Mouse (Mus musculus) MN1 (cell line): ENCODE results near the gene Cfap77.
A peak's percentile ranks its signal among the peaks of the same experiment; 100 is the strongest.

ENCODE experiments used
- DNase-seq: peaks from one replicate; pipeline ENCODE4 v3.0.0-alpha.2; 2016; ENCODE audit warnings: low spot score

The Cfap77 gene

DNA sequence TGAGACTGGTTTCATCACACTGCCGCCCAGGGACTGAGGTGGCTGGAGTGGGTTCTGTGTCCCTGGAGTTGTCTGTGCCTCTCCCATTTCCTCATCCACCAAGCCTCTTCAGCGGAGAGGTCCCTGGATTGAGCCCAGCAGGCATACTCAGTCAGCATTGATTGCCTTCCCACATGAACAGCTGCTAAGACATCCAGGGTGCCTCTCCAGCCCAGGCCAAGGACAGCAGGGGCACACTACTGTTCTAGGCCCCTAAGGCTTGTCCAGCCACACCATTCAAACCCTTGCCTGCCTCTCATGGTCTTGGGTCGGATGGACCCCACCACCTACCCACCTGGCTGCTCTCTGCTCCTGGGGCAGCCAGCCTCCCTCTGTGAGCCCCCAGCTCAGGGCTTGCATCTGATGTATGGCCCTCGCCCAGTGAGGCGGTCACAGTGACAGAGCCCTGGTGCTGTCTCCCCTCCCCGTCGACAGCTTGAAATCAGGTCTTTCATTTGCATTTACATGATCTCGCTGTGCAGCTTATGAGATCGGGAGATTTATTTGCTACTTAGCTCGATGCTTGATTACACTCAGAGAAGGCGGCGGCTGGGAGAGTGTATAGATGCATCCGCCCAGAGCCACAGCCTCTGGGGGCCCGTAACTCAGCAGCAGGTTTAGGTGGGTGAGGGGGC, 57.6 kb downstream of the Cfap77 start:
- DNase-seq, result no peak

DNA sequence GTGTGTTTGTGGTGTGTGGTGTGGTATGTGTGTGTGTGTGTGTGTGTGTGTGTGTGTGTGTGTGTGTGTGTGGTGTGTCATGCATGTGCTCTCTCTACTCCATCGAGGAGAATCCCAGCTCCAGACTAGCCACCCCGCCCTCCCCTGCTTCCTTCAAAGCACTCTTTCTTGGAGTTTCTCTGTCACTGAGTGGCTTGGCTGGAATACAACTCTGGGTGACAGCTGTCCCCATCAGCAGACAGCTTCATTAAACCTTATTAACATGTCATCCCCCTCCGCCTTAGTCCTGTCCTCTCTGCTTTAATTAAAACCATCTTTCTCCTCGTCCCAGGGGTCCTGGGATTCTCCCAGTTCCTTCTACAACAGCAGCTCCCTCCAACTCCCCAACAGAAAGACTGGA, 59.4 kb downstream of the Cfap77 start:
- DNase-seq, result no peak

DNA sequence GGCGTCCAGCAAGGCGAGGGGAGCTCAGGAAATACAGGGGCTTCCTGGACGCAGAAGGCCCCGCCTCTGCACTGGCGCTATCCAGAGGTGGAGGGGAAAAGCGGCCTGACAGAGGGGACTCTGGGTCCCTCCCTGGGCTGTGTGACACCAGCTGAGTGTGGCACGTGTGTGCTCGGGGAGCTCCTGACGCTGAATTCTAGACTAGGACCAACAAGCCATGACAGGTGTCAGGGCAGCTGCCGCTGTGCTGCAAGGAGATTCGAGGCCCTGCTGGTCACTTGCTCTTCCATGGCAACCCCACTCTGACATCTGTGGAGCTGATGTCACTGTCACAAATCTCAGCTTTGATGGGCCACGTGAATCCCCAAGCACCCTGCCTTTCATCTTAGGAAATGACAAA, 60.9 kb downstream of the Cfap77 start:
- no peak for DNase-seq

DNA sequence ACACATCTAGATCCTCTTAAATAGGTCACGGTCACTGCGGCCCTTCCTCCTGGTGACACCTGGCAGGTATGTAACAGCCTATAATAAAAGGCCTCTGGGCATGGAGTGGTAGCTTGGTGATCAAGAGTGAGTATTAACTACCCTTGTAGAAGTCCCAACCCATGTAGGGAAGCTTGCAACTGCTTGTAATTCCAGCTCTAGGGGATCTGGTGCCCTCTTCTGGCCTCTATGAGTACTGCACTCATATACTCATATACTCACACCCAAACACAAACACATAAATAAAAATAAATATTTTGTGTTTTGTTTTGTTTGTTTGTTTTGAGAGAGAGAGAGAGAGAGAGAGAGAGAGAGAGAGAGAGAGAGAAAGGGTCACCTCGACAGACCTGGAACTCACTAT, 66.1 kb downstream of the Cfap77 start:
- DNase-seq, result no peak

DNA sequence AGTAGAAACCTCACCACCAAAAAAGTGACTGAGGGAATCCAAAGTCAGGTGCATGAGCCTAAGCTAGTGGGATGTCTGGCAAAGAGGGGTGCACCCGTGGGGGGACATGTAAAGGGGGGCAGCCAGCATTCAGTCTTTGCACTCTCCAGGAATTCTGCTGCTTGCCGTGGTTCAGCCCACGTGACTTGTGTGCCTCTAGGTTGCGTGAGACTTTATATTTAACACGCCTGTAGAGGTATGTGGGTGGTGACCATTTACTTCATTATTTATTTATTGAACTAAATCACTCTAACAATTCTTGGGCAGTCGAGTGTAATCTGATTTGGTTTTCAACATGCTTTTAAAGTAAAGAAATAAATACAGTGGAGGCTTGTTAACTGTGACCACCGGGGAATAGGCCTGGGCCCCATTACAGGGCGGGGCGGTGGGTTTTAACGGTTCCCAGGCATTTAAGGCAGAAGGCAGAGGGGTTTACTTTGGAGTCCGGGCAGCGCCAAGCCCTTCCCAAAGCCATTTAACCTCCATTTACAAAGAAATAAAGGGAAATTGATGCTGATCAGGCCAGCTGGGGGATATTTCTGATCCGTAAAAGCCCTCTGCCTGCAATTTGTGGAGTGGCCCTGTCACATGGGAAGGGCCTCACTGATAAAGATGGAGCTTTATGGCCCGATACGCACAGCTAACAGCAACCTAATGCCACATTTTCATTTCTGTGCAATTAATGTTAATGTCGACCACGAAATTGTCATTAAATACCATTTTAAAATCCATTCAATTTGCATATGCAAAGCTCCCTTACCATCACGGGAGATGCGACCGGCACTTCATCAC, 74.6 kb downstream of the Cfap77 start:
- peak; percentile 11 for DNase-seq

DNA sequence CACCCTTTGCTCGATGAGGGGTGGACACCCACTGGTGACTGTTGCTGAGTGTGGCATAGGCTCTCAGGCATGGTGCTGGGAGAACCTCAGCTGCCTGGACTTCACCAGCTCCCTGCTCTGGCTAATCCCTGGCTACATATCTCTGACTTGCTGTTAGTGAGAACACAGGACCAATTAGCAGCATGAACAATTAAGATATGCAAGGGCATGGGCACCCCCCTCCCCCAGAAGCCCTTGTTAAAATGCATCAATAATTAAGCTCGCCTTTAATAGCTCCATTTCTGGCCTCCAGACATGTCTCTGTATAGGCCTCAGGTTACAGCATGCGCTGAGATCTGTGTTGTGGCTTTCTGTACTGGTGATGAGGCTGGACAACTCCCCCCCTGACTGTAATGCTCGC, 76.4 kb downstream of the Cfap77 start:
- DNase-seq, result no peak

DNA sequence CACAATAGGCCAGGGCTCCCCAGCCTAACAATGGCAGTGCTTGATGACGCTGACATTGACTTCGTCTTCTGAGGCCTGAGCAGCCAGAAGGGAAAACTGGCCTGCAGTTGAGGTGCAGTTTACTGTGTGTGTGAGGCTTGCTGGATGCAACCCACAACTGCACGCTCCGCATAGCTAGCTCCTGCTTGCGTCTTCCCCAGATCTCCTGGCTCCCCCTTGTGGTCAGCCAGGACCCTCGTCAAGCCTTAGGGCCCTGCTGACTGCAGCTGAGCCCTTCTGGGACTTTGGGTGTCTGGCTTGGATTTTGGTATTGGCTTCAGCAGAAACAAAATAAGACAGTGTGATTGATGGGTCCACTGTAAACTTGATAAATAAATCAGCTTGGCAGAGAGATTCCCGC, 78.2 kb downstream of the Cfap77 start:
- peak; percentile 73 for DNase-seq

DNA sequence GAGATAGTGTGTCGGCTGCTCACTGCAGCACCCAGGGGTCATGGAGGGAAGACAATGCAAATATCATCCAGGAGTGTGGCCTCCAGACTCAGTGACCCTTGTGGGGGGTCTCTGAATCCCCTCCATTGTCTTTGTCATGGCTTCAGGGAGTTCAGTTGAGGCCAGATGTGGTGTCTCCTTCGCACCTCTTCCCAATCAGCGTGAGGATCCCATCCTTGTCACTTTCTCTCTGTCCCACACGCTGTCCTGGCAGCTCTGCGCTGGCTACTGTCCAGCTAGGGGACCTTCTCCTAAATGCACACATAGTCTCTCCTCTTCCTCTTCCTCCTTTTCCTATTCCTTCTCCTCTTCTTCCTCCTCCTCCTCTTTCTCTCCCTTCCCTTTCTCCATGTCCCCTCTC, 79.3 kb downstream of the Cfap77 start:
- no peak for DNase-seq

DNA sequence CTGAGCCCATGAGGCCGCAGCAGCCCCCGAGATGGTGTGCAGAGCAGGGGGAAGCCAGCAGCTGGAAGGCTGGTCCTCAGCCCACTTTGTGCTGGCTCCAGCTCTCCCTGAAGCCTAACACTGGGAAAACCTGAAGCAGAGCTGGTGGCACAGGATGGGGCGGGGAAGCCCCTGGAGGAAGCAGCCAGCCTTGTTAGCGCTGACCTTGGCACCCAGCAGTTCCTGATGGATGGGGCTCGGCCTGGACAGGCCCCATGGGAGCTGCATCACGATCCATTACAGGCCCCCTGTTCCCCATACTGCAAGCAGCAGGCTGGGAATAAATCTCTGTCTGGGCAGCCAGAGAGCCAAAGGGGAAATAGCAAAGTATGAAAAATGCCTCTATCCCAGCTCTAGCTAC, 80.3 kb downstream of the Cfap77 start:
- DNase-seq, result peak; percentile 7

DNA sequence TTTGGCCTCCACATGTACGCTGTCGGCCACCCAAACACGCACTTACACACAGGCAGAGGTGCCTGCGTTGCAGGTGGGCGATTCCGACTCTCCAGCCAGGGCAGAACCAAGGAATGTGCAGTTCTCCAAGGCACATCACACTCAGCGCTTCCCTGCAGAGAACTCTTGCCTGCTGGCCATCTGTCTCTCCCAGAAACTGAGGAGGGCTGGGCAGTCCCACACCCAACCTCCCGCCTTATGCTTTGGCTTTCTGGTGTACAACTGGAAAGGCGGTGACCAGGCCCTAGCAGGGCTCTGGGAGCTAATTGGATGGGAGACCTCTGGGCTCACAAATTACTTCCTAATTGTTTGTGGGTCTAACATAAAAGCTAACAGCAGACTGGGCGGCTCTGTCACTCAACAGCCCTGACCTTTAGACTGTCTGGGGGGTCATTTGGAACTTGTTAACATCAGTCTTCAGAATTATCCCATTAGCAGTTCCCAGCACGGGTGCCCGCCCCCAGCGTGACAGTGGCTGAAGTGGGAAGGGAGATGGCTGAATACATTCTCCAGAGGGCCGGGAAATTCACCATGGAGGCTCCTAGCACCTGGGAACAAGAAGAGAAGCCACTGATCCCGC, 80.9 kb downstream of the Cfap77 start:
- peak; percentile 26 for DNase-seq

DNA sequence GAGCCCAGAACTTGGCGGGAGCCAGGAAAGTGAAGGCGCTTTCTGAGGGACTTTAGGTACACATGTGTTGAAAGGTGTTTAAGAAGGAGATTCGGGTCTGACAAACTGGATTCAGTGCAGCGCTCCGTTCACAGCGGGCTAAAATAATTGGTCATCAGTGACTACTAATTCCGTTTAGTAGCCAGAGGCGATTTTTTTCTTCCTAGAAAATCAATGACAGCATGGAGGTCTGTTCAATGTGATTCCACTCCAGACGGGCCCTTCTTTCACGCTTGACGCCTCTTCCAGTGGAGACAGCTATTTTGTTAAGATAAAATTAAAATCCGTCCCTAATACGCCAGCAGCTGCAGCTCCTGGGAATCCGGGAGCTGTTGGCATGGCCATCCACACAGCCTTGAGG, 84.4 kb downstream of the Cfap77 start:
- DNase-seq, result peak; percentile 28

DNA sequence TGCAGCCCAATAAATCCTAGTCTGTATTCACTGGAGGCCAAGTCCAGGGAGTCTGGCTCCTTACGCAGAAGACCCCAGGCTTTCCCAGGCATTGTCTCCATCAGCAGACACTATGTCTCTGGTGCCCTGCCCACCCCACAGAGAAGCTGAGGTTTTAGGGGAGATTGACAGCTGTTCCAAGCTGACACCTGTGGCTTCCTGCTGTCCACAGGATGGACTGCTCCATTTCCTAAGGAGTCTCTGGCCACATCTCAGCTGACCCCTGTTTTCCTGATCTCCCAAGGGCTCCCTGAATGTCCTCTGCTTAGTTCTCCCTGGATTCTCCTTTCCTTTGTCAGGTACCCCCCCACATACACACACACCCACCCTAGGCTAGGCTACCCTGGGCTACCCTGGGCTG, 86.6 kb downstream of the Cfap77 start:
- DNase-seq, result no peak

DNA sequence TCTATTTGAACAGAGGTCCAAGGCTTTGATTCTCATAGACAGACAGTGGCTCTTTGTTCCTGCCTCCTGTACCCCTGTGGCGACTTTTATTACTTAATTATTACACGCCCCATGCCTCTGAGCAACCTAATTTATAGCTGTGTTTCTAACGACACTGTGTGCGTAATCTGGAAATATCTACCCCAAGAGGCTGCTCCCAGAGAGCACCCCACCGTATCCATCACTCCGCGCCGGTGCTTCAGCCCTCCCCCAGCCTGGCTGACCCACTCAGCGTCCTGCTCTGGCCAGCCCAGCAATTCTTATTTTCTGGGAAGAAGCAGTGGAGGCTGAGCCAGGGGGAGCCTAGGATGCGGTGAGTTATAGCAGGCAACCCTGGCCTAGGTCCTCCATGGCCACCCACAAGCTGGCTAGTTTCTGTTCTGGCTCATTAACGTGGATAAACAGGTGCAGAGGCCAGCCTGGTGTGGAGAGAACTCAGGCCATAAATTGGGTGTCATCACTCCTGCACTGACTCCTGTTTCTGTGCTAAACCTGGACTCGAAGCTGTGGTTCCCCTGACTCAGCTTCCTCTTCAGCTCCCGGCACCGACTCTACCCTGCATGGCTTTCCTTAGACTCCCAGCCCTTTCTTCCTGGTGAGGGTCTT, 88.6 kb downstream of the Cfap77 start:
- peak; percentile 10 for DNase-seq

DNA sequence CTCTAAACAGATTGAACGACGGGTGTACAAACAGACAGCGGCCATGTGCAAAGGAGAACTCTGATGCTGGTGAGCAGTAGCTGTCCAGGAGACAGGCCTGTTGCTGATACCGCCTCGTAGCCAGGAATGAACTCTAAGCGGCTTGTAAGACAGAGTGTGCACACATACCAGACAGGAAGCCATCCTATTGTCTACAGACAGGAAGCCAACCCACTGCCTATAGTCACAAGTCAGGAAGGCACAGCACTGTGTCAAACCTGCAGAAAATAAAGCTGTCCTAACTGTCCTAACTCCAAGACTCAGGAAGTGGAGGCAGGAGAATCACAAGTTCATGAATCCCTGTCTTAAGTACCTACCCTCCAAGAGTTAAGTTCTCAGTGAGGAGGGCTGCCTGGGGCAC, 91.3 kb downstream of the Cfap77 start:
- no peak for DNase-seq

DNA sequence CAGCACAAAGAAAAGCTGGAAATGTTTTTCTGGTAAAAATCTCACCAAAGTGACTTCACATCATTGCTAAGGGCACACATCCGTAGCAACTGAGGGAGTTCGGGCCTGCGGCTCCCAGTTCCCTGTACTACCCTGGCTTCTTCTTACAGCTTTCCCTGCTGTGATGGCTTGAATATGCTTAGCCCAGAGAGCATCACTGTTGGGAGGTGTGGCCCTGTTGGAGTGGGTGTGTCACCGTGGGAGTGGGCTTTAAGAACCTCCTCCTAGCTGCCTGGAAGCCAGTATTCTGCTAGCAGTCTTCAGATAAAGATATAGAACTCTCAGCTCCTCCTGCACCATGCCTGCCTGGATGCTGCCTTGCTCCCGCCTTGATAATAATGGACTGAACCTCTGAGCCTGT, 93.2 kb downstream of the Cfap77 start:
- DNase-seq, result no peak

DNA sequence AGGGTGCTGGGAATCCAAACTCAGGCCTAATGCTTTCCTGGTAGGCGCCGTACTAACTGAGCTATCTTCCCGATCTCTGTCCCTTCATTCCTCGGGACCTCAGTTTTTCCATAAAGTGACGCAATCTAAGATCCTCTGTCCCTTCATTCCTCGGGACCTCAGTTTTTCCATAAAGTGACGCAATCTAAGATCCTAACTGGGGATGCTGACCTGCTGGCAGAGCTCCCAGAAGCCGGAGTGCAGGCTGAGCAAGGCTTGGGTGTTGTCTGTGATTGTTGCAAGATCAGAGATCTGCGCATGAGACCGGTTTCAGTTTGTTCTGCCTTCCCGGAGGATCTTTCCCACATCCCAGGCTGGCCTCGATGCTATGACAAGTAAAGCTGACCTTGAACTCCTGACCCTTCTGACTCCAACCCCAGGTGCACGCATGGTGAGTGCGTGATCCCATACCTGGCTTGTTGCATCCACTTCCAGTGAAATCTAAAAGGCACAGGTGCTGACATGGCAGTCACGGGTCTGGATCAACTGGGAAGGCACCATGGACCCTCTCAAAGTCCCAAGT, 93.8 kb downstream of the Cfap77 start:
- no peak for DNase-seq

DNA sequence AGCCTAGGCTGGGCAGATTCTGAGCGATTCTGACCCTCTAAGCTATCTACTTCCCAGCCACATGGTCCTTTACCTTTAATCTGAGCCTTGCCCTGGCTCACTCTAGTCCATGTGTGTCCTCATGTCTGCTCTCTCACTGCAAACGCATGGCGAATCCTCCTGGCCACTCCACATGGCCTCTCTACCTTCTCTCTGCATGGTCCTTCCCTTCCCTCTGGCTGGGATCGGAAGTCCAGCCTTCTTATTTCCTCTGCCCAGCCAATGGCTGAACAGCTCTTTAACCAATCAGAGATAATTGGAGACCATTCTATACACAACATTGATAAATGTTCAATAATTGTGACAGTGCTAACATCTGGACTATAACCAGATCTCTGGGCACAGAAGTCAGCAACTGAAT, 98.0 kb downstream of the Cfap77 start:
- no peak for DNase-seq

DNA sequence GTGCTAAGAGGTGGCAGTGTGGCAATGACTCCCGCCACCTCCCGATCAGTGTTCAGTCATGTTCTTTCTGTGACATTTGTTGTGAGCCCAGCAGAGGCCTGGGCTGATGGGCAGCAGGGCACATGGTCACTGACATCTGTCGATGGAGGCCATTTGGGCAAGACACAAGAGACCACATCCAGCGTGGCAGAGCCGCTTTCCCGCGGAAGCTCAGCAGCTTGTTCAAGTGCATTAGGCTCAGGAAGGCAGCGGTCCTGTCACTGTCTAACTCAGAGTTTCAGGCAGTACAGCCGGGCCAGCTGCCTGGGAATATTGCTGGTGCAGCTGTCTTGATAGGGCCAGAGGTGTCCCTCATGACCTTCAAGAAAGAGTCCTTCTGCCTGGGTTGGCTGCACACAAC, 100.3 kb downstream of the Cfap77 start:
- no peak for DNase-seq

DNA sequence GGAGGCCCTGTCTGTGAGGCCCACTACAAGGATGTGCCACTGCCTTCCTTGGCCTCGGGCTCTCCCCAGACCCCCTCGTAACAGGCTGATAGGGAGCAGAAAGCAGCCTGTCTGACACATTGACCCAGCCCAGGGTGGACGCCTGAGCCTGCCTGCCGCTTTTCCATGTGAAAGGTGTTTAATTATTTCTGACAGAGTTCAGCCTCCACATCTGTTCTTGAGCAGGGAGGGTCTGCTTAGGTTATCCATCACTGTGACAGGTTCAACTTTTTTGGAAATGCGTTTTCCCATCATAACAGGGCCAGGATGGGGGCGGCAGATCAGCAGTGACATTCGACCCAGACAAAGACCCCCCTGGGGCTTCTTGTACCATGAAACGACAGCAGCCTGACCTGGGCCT, 101.9 kb downstream of the Cfap77 start:
- no peak for DNase-seq

DNA sequence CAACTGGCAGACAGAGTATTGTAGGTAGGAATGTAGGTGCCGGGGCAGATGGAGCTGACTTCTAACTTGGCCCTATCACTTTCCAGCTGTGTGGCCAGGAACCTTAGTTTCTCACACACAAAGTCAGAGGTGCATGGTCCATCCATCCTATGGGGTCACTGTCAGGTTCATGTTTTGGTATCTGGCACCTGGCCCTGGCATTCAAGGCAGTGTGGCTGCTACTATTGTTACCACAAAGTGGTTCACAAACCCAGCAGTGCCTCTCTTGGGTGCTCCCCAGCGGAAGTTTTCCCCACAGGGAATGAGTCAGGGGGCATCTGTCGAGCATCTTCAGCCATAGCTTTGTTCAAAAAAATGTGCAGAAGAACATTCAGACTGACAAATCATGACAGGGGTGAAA, 108.6 kb downstream of the Cfap77 start:
- DNase-seq, result no peak

DNA sequence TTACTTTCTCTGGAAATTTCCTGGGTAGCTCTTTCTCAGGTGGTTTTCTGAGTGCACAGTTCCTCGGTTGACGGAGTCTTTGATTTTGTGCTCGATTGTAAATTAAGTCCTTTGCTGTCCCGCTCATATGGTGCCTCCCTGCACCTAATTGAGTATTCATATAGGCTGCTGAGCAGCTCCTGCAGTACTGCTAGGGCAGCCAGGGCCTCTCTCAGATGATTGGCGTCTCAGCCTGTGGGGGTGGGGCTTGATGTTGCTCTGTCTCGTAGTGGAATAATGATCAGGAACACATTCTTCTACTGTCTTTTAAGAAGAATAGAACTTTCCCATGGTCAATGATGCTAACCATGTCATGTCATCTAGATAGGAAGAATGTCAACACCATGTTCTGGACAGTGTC, 109.5 kb downstream of the Cfap77 start:
- no peak for DNase-seq

DNA sequence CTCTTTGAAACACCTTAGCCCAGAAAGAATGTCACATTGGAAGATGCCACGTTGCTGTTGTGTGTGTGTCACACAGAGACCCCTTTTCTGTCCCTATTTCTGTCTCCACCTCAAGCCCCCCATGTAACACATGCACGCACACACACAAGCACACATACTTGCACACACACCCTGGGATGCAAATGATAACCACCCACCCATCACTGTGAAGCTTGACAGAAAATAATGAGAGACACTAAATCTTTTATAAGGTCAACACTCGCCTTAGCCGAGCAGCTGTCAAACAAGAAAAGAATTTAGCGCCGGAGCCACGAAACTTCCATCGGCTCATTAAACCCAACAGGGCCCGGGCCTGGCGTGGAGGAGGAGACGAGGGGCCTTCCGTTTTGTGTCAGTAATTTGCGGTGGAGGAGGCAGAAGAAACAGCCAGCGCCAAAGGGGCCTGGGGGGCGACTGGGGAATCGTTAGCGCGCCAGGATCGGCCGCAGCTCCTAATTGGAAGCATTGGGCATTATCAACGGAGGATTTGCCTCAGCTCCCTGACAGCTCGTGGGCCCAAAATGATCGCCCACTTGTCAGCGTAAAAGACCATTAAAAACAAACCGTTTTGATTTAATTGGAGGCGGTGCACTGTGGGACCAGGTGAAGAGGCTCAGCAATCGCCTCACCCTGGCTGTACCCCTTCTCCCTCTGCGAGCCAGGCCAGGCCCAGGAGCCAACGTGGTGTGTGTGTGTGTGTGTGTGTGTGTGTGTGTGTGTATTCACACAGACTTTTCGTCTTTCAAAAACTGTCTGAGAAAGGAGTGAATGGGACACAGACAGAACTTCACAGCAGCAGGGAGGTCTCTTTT, 111.0 kb downstream of the Cfap77 start:
- no peak for DNase-seq
